Mouse (Mus musculus) forebrain, embryonic 10.5 days (tissue): ENCODE results near the gene Mapk14. TPM values are rescaled to one million over a fixed set of nuclear protein-coding genes. Genes with fewer than 3 reads are reported as not detected.
"Not testable (repeated sequence)": the region's sequence is repeated elsewhere in the genome, so short reads cannot be mapped to it uniquely, and the experiment has no call there.

Experiments
- DNase-seq: peaks from one replicate; pipeline ENCODE4 v3.0.0-alpha.2; 2017; ENCODE audit warnings: low spot score; ENCODE audit errors: extremely low spot score
- H3K27ac ChIP-seq: fragments of 300-500 bp; sonication (generic); 2 replicates; pipeline ENCODE4 v1.5.1; 2016; ENCODE audit warnings: mild to moderate bottlenecking
- H3K27me3 ChIP-seq: fragments of 300-500 bp; sonication (generic); 2 replicates; pipeline ENCODE4 v1.6.1; 2016; ENCODE audit warnings: mild to moderate bottlenecking; ENCODE audit not compliant: poor library complexity, severe bottlenecking
- H3K36me3 ChIP-seq: fragments of 300-500 bp; sonication (generic); replicated peaks from 2 replicates; pipeline ENCODE4 v1.6.1; 2016; ENCODE audit warnings: mild to moderate bottlenecking, moderate library complexity
- H3K4me1 ChIP-seq: fragments of 300-500 bp; sonication (generic); 2 replicates; pipeline ENCODE4 v1.6.1; 2016
- H3K4me3 ChIP-seq: fragments of 300-500 bp; sonication (generic); 2 replicates; pipeline ENCODE4 v1.5.1; 2016; ENCODE audit warnings: mild to moderate bottlenecking, moderate library complexity
- H3K9me3 ChIP-seq: fragments of 300-500 bp; sonication (generic); 2 replicates; pipeline ENCODE4 v1.6.1; 2016; ENCODE audit warnings: mild to moderate bottlenecking, moderate library complexity
- WGBS: fragments of 180-500 bp; shearing (Covaris S2); methylation state at CpG from one replicate; pipeline ENCODE4 v1.1.7; 2016; 5-methylcytosine and 5-hydroxymethylcytosine counted together
- polyA plus RNA-seq: library from polyadenylated mRNA; unstranded; fragments of >200 nt; fragmentation: Nextera tagmentation; extraction: Ambion mirVana; gene quantifications from 2 replicates; pipeline ENCODE4 v1.2.1, GENCODE M21; 2016

Gene Mapk14
- polyA plus RNA-seq, 1 experiment from 2014 or later: 42.2 TPM

DNA sequence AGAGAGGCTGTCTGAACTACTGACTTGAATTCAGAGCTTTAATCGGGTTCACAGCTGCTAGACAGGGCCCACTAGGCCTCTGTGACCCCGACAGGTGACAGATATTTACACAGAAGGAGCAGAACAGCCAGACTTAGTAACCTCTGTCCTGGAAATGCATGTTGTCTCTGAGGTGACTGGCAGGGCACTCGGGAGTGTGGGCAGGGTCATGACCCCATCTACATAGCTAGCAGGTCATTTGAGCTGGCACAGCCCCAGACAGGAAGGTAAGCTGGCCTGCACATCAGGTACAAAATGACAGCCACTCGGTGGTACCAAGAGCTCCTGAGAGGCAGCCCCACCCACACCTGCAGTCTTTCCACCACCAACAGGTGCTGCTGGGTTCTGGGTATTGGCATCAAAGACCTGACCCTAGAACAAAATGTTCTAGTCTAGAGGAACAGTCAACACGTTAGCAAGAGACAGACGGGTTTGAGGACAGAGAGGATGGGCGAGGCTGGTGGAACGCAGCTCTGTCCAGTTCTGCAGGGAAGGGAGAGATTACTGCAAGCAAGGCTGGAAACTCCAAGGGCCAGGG is 69.7 kb downstream of the Mapk14 start:
- H3K27me3 ChIP-seq: no peaks in the 10 kb centered on the region
- no peak for DNase-seq
- H3K4me1 ChIP-seq: no peaks in the 10 kb centered on the region
- 78% methylated on average over 8 of the region's 8 CpGs for WGBS
- H3K27ac ChIP-seq: no peak overlapping the region
- no peaks in the 10 kb centered on the region for H3K9me3 ChIP-seq
- no peak overlapping the region for H3K4me3 ChIP-seq
- no peaks in the 10 kb centered on the region for H3K36me3 ChIP-seq

DNA sequence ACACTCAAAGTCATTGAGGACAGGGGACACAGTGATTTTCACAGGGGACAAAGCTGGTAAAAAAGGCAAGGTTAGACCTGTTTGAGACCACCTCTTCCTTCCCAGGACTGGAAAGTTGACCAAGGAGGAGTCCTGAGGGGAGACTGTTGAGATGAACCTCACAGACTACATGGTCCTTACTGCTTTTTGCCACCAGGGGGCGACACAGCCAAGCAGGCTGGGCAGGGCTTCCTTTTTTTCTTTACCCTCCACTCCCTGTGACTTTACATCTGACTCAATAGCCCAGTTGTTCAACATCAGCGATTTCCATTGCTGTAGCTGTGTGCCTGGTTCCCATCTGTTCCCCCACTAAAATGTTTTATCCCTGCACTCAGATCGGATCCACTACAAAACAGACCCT is 70.7 kb downstream of the Mapk14 start:
- 16% methylated on average over 3 of the region's 3 CpGs for WGBS
- Histone ChIP-seq H3K27me3 (peaks cover under 1% of the 10 kb centered on the region; the same call in 1 of the 2 replicates), H3K27ac (no peak overlapping the region), H3K9me3 (no peaks in the 10 kb centered on the region), H3K36me3 (no peaks in the 10 kb centered on the region), H3K4me3 (no peak overlapping the region), H3K4me1 (no peaks in the 10 kb centered on the region)
- peak; percentile 70 for DNase-seq

DNA sequence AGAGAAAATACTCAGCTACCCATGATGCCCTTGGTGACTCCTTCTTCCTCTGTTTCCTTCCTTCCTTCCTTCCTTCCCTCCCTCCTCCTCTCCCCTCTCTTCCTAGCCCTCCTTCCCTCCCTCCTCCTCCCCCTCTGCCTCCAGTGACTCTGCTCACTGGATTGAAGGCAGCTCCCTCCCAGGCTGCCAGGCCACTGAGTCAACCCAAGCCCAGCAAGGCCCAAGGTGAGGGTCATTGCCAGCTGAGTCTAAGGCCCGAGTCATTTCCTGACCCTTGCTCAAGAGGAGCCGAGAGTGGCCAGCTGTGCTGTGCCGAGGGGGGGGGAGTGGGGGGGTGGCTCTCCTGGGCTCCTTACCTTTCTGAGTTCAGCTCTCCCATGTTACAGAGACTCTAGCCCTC is 75.1 kb downstream of the Mapk14 start:
- Histone ChIP-seq H3K4me3 (no peak overlapping the region), H3K4me1 (peaks cover 17% of the 10 kb centered on the region), H3K27ac (no peak overlapping the region), H3K27me3 (peaks cover 41% of the 10 kb centered on the region), H3K9me3 (no peaks in the 10 kb centered on the region), H3K36me3 (no peaks in the 10 kb centered on the region)
- WGBS: 85% methylated on average over 3 of the region's 3 CpGs
- DNase-seq: no peak

DNA sequence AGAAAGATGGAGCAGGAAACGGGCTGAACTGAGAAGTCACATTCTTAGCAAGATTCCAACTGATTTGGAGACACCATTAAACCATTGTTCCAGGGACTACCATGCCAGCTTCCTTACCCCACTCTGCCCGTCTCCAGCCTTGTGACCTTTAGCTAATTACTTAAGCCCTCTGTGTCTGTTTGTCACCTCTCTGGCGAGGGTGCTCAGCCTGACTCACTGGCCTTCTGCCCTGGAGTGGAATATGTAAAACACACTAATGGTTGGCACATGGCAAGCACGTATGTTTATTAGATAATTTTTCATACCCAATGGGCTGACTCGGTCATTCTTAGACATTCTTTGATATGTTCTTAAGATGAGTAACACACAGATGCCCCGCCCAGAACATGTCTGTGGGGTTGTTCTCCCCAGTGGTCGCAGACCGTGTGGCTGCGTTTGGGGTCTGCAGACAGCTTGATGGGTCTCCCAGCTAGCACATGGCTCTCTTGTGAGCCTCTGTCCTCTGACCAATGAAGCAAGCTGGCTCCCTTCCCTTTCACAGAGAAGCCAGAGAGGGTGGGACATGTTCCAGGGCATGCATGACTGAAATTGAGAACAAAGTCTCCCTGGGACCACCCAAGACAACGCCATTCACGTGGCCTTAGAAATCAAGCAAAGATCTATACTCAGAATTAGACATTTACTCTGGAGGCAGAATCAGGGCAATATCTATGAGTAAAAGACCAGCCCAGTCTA is 75.8 kb downstream of the Mapk14 start:
- H3K9me3 ChIP-seq: no peaks in the 10 kb centered on the region
- H3K27ac ChIP-seq: no peak overlapping the region
- 82% methylated on average over 11 of the region's 11 CpGs for WGBS
- H3K4me3 ChIP-seq: no peak overlapping the region
- DNase-seq: no peak
- peaks cover 17% of the 10 kb centered on the region for H3K4me1 ChIP-seq
- H3K36me3 ChIP-seq: no peaks in the 10 kb centered on the region
- peaks cover 48% of the 10 kb centered on the region for H3K27me3 ChIP-seq

DNA sequence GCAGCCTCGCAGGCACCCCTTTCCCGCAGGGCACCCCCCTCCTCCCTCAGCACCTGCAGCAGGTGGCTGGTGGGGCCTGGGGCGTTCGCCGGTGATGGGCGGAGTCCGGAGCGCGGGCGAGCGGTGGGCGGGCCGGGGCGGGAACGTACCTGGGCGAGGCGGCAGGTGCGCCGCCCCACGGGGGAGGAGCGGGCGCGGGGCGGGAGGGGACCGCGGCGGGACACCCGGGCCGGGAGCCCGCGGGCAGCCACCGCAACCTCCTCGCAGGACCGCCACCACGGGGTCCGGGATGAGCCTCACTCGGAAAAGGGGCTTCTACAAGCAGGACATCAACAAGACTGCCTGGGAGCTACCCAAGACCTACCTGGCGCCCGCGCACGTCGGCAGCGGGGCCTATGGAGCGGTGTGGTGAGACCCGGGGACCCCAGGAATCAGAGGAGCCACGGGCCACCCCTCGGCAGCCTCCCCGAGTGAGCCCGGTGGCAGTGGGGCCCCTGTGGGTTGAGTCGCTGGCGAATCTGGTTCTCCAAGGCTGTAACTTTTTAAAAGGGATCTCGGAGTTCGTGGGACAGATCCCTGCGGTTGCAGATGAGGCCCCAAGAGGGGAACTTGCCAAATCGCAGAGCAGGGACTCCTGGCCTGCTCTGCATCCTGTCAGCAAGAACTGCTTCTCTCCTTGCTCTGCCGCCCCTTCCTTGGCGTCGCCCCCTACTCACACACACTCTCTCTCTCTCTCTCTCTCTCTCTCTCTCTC is 78.2 kb downstream of the Mapk14 start, which contains the start of gene Mapk13:
Gene Mapk13, plus strand, starts transcription at position 177 of the 754 bp plus-strand sequence.
- H3K4me1 ChIP-seq: peaks cover 17% of the 10 kb centered on the region
- peaks cover 49% of the 10 kb centered on the region for H3K27me3 ChIP-seq
- peak within 1 kb of the TSS; percentile 57 for H3K4me3 ChIP-seq
- peak within 1 kb of the TSS; percentile 68 for H3K27ac ChIP-seq
- DNase-seq: peak; percentile 36
- H3K36me3 ChIP-seq: no peaks in the 10 kb centered on the region
- WGBS: under 1% methylated on average over 56 of the region's 58 CpGs
- no peaks in the 10 kb centered on the region; the same call in 1 of the 2 replicates for H3K9me3 ChIP-seq

DNA sequence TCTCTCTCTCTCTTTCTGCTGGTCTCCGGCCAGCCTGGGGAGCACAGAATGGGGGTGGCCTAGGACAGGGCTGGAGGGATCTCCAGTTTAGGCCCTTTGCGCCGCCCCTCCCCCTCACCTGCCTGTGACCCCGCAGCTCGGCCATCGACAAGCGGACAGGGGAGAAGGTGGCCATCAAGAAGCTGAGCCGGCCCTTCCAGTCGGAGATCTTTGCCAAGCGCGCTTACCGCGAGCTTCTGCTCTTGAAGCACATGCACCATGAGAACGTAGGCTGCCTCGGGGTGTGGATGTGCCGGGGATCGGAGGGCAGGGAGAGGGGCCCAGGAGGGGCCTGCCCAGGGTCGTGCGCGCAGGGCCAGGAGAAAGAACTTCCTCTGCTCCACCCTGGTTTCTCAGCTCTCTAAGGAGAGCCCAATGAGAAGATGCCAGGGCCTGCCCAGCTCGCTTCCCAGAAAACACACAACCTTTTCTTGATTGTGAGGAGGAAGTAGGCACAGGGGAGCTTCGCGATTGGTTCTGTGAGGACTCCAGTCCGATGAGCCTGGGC is 78.8 kb downstream of the Mapk14 start:
- H3K27me3 ChIP-seq: peaks cover 49% of the 10 kb centered on the region
- WGBS: 5% methylated on average over 24 of the region's 24 CpGs
- peak overlapping the region; percentile 68 for H3K27ac ChIP-seq

DNA sequence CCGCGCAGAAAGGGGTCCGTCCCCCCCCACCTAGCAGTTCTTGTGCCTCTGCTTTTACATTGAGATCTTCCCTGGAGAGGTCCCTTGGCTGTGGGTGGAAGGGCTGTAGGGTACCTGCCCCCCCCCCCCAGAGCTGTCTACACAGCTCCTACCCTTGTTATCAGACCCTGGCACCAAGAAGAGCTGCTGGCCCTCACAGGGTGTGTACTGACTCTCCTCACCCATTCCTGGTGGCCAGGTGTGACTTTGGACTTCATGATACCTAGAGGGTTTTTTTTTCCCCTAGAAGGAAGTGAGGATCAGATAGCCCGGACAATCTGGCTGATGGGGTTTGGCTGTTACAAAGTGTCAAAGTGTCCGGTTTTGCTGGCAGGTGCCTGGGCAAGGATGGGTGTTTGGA is 80.2 kb downstream of the Mapk14 start:
- 90% methylated on average over 5 of the region's 5 CpGs for WGBS
- Histone ChIP-seq H3K4me3 (no peak overlapping the region), H3K27me3 (peaks cover 49% of the 10 kb centered on the region), H3K27ac (no peak overlapping the region), H3K36me3 (no peaks in the 10 kb centered on the region), H3K9me3 (no peaks in the 10 kb centered on the region; the same call in 1 of the 2 replicates), H3K4me1 (peaks cover 17% of the 10 kb centered on the region)
- DNase-seq: no peak

More for the DNA sequence above, 78.8 kb downstream of the Mapk14 start:
- Histone ChIP-seq H3K4me1 (peaks cover 17% of the 10 kb centered on the region), H3K4me3 (peak overlapping the region; percentile 57), H3K36me3 (no peaks in the 10 kb centered on the region), H3K9me3 (no peaks in the 10 kb centered on the region; the same call in 1 of the 2 replicates)
- peak; percentile 32 for DNase-seq

DNA sequence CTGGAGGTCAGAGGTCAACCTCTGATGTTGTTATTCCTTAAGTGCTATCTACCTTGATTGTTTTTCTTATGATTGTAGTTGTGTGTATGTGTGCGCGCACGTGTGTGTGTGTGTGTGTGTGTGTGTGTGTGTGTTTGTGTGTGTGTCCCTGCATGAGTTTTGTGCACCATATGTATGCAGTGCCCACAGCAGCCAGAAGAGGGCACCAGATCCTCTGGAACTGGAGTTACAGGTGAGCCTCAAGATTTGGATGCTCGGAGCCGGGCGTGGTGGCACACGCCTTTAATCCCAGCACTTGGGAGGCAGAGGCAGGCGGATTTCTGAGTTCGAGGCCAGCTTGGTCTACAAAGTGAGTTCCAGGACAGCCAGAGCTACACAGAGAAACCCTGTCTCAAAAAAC is 83.2 kb downstream of the Mapk14 start:
- H3K27ac ChIP-seq: not testable (repeated sequence)

DNA sequence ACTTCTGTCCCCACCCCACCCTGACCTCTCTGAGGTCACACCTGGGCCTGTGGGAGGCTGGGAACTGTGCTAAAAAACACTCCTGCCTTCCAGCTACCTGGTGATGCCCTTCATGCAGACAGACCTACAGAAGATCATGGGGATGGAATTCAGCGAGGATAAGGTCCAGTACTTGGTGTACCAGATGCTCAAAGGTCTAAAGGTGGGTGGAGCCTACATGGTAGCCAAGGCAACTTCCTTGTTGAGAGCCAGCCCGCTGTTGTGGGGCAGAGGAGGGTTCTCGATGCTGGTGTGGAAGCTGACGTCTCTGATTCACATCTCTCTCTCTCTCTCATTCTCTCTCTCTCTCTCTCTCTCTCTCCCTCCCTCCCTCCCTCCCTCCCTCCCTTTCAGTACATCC is 84.0 kb downstream of the Mapk14 start:
- no peaks in the 10 kb centered on the region for H3K36me3 ChIP-seq
- DNase-seq: no peak
- H3K9me3 ChIP-seq: no peaks in the 10 kb centered on the region; the same call in 1 of the 2 replicates
- H3K4me1 ChIP-seq: peaks cover 3% of the 10 kb centered on the region
- no peak overlapping the region for H3K4me3 ChIP-seq
- WGBS: 85% methylated on average over 4 of the region's 4 CpGs
- peaks cover 18% of the 10 kb centered on the region for H3K27me3 ChIP-seq
- no peak overlapping the region for H3K27ac ChIP-seq

More for the DNA sequence above, 83.2 kb downstream of the Mapk14 start:
- H3K36me3 ChIP-seq, H3K9me3 ChIP-seq, DNase-seq, H3K4me3 ChIP-seq: not testable (repeated sequence)
- 97% methylated on average over 9 of the region's 9 CpGs for WGBS
- peaks cover 12% of the 10 kb centered on the region for H3K4me1 ChIP-seq
- H3K27me3 ChIP-seq: peaks cover 27% of the 10 kb centered on the region

DNA sequence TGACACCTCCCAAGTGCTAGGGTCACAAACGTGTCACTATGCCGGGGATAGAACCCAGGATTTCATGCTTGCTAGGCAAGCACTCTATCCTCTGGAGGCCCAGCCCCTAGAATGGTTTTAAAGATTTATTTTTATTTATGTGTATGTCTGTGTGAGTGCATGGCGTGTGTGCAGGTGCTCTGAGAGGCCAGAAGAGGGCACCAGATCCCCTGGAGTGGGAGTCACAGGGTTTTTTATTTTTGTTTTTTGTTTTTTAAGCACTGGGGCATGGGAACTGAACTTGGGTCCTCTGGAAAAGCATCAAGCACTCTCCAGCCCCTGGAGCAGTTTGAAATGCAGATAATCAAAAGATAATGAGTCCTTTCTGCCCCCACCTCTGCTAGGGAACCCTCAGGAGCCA is 85.7 kb downstream of the Mapk14 start:
- no peaks in the 10 kb centered on the region for H3K36me3 ChIP-seq
- peaks cover 7% of the 10 kb centered on the region for H3K4me1 ChIP-seq
- no peak for DNase-seq
- no peak overlapping the region for H3K4me3 ChIP-seq
- 86% methylated on average over 3 of the region's 3 CpGs for WGBS
- H3K27me3 ChIP-seq: peaks cover 2% of the 10 kb centered on the region; the same call in 1 of the 2 replicates
- no peak overlapping the region for H3K27ac ChIP-seq
- no peaks in the 10 kb centered on the region; the same call in 1 of the 2 replicates for H3K9me3 ChIP-seq

DNA sequence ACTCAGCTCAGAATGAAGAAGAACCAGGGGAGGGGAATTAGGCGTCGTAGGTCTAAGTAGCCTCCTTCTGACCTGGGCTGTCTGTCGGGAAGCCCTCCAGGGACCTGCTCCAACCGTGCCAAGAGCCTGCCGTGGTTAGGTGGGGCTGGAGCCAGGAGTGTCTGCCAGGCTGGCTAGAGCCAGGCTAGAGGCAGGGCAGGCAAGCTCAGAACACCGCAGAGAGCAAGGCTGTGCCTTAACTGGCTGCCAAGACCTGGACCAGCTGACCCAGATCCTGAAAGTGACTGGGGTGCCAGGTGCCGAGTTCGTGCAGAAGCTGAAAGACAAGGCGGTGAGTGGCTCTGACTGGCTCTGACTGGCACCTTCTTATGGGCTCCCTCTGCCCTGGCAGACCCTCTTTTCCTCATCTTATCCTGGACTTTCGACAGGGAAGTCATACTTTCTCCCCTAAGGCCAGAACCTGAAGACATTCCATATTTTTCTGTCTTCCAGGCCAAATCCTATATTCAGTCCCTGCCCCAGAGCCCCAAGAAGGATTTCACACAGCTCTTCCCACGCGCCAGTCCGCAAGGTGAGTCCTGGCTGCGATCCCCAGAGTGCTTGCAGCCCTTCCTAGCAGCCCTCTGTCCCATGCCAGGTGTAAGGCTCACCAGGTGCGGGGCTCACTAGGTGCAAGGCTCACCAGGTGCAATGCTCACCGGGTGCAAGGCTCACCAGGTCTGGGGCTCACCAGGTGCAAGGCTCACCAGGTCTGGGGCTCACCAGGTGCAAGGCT is 86.3 kb downstream of the Mapk14 start:
- Histone ChIP-seq H3K4me3 (no peak overlapping the region), H3K36me3 (no peaks in the 10 kb centered on the region), H3K27ac (no peak overlapping the region), H3K9me3 (no peaks in the 10 kb centered on the region; the same call in 1 of the 2 replicates), H3K27me3 (no peaks in the 10 kb centered on the region), H3K4me1 (peaks cover 7% of the 10 kb centered on the region)
- no peak for DNase-seq
- 88% methylated on average over 16 of the region's 16 CpGs for WGBS

DNA sequence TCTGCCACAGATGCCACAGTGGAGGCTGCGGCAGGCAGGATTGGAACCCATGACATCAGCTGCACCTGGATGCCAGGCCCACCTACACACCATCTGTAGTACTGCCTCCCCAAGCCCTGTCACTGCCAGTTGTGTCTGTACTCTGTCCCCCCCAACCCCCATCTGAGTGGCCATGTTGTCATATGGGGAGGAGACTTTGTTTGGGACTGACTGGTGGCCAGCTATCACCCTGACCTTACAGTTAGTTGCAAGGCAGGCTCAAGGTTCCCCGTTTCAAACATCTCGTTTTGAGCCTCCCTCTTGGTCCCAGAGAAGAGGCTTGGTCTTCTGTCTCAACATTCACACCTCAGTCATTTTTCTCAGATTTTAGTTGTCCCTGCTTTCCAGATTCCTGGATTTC is 88.6 kb downstream of the Mapk14 start:
- WGBS: 81% methylated on average over 3 of the region's 3 CpGs
- Histone ChIP-seq H3K4me3 (no peak overlapping the region), H3K4me1 (peaks cover 7% of the 10 kb centered on the region), H3K27ac (no peak overlapping the region), H3K27me3 (no peaks in the 10 kb centered on the region), H3K9me3 (no peaks in the 10 kb centered on the region), H3K36me3 (no peaks in the 10 kb centered on the region)
- no peak for DNase-seq
